Mouse (Mus musculus) testis, adult 2 months (tissue): Measurements from ENCODE around the gene Scgb1a1. TPM values are rescaled to one million over a fixed set of nuclear protein-coding genes. Genes with fewer than 3 reads are reported as not detected.

ENCODE experiments used
- H3K27ac ChIP-seq: fragments of 200-500 bp; 2 replicates; pipeline ENCODE4 v1.5.1; 2012; ENCODE audit warnings: low read depth, low read length; ENCODE audit not compliant: control insufficient read depth, insufficient read depth
- H3K27me3 ChIP-seq: fragments of 200-500 bp; 2 replicates; pipeline ENCODE4 v1.6.1; 2012; ENCODE audit warnings: mild to moderate bottlenecking, low read length, moderate library complexity; ENCODE audit not compliant: control insufficient read depth, insufficient read depth
- H3K36me3 ChIP-seq: fragments of 200-500 bp; 2 replicates; pipeline ENCODE4 v1.6.1; 2012; ENCODE audit warnings: mild to moderate bottlenecking, low read length; ENCODE audit not compliant: control insufficient read depth, insufficient read depth
- H3K4me1 ChIP-seq: fragments of 200-500 bp; 2 replicates; pipeline ENCODE4 v1.6.1; 2012; ENCODE audit warnings: low read length; ENCODE audit not compliant: control insufficient read depth, insufficient read depth
- H3K4me3 ChIP-seq: fragments of 200-500 bp; 2 replicates; pipeline ENCODE4 v1.5.1; 2012; ENCODE audit warnings: low read depth, mild to moderate bottlenecking, low read length, moderate library complexity, mixed read lengths; ENCODE audit not compliant: control insufficient read depth
- CTCF ChIP-seq: fragments of 200-500 bp; IDR thresholded peaks from 2 replicates; pipeline ENCODE4 v1.5.1; 2012; ENCODE audit warnings: low read depth, mild to moderate bottlenecking, inconsistent platforms, low read length, moderate library complexity; ENCODE audit not compliant: control insufficient read depth, insufficient read depth, insufficient replicate concordance
- POLR2A ChIP-seq: fragments of 200-500 bp; IDR thresholded peaks from 2 replicates; pipeline ENCODE4 v1.6.1; 2012; ENCODE audit warnings: low read depth, mild to moderate bottlenecking, inconsistent platforms, low read length, moderate library complexity; ENCODE audit not compliant: control insufficient read depth
- polyA plus RNA-seq: library from polyadenylated mRNA; depleted of rRNA; stranded (reverse); fragments of >200 nt; gene quantifications from 2 replicates; pipeline ENCODE4 v1.2.3, GENCODE M21; 2012

Scgb1a1 gene
- polyA plus RNA-seq, 1 experiment: 0.41 TPM

GRCm38 (mm10) chr19:9081311-9082190, 6.2 kb downstream of the Scgb1a1 start:
- Histone ChIP-seq H3K27ac (no peak overlapping the region), H3K4me3 (no peak overlapping the region), H3K27me3 (no peaks in the 10 kb centered on the region), H3K4me1 (peaks cover 8% of the 10 kb centered on the region), H3K36me3 (no peaks in the 10 kb centered on the region)
- TF ChIP-seq CTCF (no peak), POLR2A (no peak)

DNA sequence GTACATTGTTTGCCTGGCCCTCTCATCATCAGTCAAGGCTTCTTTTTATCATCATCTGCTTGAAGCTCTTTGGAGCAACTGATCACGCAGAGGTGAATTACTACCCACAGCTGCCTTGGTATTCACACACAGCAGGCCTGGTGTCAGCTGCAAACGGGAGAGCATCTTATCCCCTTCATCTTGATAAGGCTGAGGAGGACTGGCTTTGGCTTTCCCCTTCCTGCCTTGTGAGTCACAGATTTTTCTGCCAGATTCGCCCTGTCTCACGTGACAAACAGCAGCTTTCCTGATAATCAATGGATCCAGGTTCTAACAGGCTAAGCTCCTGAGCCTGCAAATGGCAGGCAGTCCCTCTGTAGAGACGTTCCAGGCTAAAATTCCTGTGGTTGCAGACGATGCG, 7.8 kb downstream of the Scgb1a1 start:
- Histone ChIP-seq H3K27ac (no peak overlapping the region), H3K4me3 (no peak overlapping the region), H3K4me1 (peaks cover 11% of the 10 kb centered on the region), H3K27me3 (no peaks in the 10 kb centered on the region), H3K36me3 (no peaks in the 10 kb centered on the region)
- no peak for TF ChIP-seq CTCF
- no peak for TF ChIP-seq POLR2A

DNA sequence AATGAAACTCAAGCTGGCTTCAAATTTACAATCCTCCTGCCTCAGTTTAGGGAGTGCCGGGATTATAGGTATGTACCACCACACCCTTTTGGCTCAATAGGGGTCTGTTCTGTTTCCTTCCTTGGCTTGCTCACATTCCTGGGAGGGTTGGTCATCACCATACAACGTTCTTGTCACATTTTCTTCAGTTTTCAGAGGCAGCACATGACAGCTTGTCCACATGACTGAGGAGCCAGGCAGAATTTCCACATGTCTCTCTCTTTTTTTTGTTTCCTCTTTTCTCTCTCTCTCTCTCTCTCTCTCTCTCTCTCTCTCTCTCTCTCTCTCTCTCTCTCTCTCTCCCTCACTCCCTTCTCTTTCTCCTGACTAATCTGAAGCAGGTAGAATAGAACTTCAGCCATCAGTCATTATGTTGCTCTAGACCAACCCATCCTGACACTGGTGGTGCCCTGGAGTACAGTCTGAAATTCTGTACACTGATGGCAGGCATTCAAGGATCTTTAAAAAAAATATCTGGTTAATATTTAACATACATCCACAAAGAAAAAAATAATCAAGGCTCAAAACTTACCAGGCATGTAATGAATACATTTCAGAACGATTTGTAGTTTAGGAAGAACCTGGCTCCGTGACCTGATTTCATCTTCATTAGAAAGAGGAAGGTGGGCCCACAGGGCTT, 10.6 kb downstream of the Scgb1a1 start:
- Histone ChIP-seq H3K36me3 (no peaks in the 10 kb centered on the region), H3K27ac (no peak overlapping the region), H3K27me3 (no peaks in the 10 kb centered on the region), H3K4me3 (no peak overlapping the region), H3K4me1 (peaks cover 6% of the 10 kb centered on the region)
- TF ChIP-seq CTCF (no peak), POLR2A (no peak)

DNA sequence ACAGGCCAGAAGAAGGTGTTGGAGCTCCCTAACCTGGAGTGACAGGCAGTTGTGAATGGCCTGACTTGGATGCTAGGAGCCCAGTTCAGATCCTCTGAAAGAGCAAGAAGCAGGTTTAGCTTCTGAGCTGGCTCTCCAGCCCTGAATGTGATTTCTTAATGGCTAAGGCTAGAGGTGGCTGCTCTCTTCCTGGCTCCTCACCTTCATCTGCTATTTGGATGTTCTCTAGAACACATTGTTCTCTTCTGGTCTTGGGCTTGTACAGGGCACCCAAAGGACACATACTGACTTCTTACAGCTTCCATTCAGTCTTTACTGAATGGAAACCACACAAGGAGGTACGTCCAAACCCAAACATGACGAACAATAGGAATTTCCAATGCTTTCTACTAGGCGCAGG, 11.7 kb downstream of the Scgb1a1 start:
- TF ChIP-seq CTCF: no peak
- no peak for TF ChIP-seq POLR2A
- no peaks in the 10 kb centered on the region for H3K36me3 ChIP-seq
- no peaks in the 10 kb centered on the region for H3K27me3 ChIP-seq
- no peak overlapping the region for H3K4me3 ChIP-seq
- no peak overlapping the region for H3K27ac ChIP-seq
- peaks cover 5% of the 10 kb centered on the region for H3K4me1 ChIP-seq

DNA sequence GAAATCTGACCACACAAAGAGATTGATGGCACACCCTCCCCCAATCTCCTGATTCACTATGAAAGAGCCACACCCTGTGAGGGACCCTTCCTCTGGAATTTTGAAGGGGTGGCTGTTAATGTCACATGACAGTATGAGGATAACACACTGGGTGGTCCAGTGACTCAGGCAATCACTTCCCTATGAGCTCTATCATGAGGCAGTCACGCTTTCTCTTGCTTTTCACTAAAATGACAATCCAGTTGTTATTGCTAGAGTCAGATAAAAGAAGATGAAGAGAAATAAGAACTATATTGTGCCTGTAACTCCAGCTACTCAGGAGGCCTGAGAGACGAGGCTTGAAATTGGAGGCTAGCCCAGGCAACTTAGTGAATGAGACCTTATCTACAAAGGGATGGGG, 12.2 kb downstream of the Scgb1a1 start:
- H3K4me3 ChIP-seq: no peak overlapping the region
- no peak for TF ChIP-seq POLR2A
- no peak for TF ChIP-seq CTCF
- H3K27ac ChIP-seq: no peak overlapping the region
- H3K36me3 ChIP-seq: no peaks in the 10 kb centered on the region
- H3K4me1 ChIP-seq: peaks cover 5% of the 10 kb centered on the region
- no peaks in the 10 kb centered on the region for H3K27me3 ChIP-seq

DNA sequence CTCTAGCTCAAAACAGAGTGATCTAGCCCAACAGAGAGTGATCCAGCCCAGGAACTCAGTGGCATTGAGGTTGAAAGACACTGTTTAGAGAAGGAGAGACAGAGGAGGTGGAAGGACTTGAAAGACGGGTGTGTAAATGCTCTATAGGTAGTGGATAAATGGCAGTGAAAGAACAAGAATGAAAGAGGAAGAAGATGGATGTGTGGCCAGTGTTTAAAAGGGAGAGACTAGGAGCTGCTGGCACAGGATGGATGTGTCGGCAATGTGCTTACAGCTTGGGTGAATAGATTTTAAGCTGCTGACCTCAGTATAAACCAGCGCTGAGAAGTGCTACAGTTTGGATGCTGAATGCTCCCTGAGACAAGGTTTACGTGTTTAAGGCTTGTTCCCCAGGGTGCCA, 13.3 kb downstream of the Scgb1a1 start:
- Histone ChIP-seq H3K4me3 (no peak overlapping the region), H3K36me3 (no peaks in the 10 kb centered on the region), H3K27me3 (no peaks in the 10 kb centered on the region), H3K4me1 (peaks cover 5% of the 10 kb centered on the region), H3K27ac (no peak overlapping the region)
- TF ChIP-seq POLR2A: no peak
- TF ChIP-seq CTCF: no peak

DNA sequence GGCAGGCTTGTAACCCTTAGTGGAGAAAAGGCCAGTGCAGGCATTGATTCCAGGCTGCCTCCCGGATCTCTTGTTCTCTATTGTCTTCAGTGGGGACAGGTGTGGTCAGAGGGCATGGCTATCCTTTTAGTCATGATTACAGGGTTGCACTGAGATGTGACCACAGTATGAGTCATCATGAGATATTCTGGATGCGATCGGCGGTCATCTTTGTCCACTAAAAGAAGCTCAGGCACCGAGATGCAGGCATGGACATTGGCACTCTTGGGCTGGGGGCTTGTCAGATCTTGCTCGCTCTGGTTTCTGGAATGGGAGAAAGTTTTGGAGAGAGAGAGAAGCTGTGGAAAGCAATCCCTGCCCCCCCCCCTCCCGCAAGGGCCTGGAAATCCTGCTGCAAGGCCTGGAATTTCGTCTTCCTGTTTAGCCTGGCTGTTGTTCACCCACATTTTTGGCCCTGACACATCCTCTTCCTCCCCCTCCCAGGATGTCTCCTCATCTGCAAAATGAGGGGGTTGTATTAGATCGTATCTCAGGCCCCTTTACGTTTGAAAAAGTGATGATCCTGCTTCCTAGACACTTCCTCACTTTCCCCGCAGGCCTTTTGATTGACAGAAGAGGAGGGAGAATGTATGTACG, 13.9 kb downstream of the Scgb1a1 start:
- Histone ChIP-seq H3K27ac (no peak overlapping the region), H3K4me3 (no peak overlapping the region), H3K36me3 (no peaks in the 10 kb centered on the region), H3K27me3 (no peaks in the 10 kb centered on the region), H3K4me1 (peaks cover 5% of the 10 kb centered on the region)
- TF ChIP-seq POLR2A: no peak
- no peak for TF ChIP-seq CTCF
